Mouse (Mus musculus) embryonic facial prominence, embryonic 10.5 days (tissue): ENCODE data around the gene 4933411K16Rik. TPM values are rescaled to one million over a fixed set of nuclear protein-coding genes. Genes with fewer than 3 reads are reported as not detected.

Experiments
- DNase-seq: peaks from one replicate; pipeline ENCODE4 v3.0.0-alpha.2; 2017; ENCODE audit warnings: low spot score
- H3K27ac ChIP-seq: fragments of 300-500 bp; sonication (generic); replicated peaks from 2 replicates; pipeline ENCODE4 v1.5.1; 2016; ENCODE audit warnings: mild to moderate bottlenecking
- H3K27me3 ChIP-seq: fragments of 300-500 bp; sonication (generic); replicated peaks from 2 replicates; pipeline ENCODE4 v1.6.1; 2016; ENCODE audit warnings: low read depth, mild to moderate bottlenecking; ENCODE audit not compliant: poor library complexity, severe bottlenecking
- H3K36me3 ChIP-seq: fragments of 300-500 bp; sonication (generic); replicated peaks from 2 replicates; pipeline ENCODE4 v1.6.1; 2016; ENCODE audit warnings: mild to moderate bottlenecking, moderate library complexity
- H3K4me1 ChIP-seq: fragments of 300-500 bp; sonication (generic); 2 replicates; pipeline ENCODE4 v1.6.1; 2016
- H3K4me3 ChIP-seq: fragments of 300-500 bp; sonication (generic); 2 replicates; pipeline ENCODE4 v1.5.1; 2016; ENCODE audit warnings: mild to moderate bottlenecking, moderate library complexity
- H3K9me3 ChIP-seq: fragments of 300-500 bp; sonication (generic); 2 replicates; pipeline ENCODE4 v1.6.1; 2016; ENCODE audit warnings: mild to moderate bottlenecking
- whole genome bisulfite sequencing: fragments of 180-500 bp; shearing (Covaris S2); methylation state at CpG from one replicate; pipeline ENCODE4 v1.1.7; 2016; 5-methylcytosine and 5-hydroxymethylcytosine counted together
- polyA plus RNA-seq: library from polyadenylated mRNA; unstranded; fragments of >200 nt; fragmentation: Nextera tagmentation; extraction: Ambion mirVana; gene quantifications from 2 replicates; pipeline ENCODE4 v1.2.1, GENCODE M21; 2016

4933411K16Rik gene
- polyA plus RNA-seq, 1 experiment from 2014 or later = 0.17 TPM

- Histone ChIP-seq H3K36me3 (peaks cover 12% of the 10 kb centered on the region), H3K4me1 (peaks cover 23% of the 10 kb centered on the region), H3K9me3 (no peaks in the 10 kb centered on the region), H3K27ac (no peak overlapping the region), H3K4me3 (no peak overlapping the region), H3K27me3 (peaks cover 18% of the 10 kb centered on the region)
- DNase-seq = no peak
- 89% methylated on average over 12 of the region's 12 CpGs for WGBS
These were observed 13.7 kb upstream of the 4933411K16Rik start for GRCm38 (mm10) chr19:42038310-42038709.

- 96% methylated on average over 6 of the region's 6 CpGs for WGBS
- no peaks in the 10 kb centered on the region for H3K36me3 ChIP-seq
These were observed 8.1 kb upstream of the 4933411K16Rik start for GRCm38 (mm10) chr19:42043988-42044387.

GRCm38 (mm10) chr19:42045269-42046102 lies 6.6 kb upstream of the 4933411K16Rik start, which contains the start of gene Hoga1:
Hoga1 (plus strand) TSS chr19:42045610.
- peaks cover 10% of the 10 kb centered on the region; the same call in 1 of the 2 replicates for H3K27me3 ChIP-seq
- H3K36me3 ChIP-seq = no peaks in the 10 kb centered on the region
- 23% methylated on average over 23 of the region's 23 CpGs for WGBS
- H3K27ac ChIP-seq = peak within 1 kb of the TSS; percentile 63; the same call in 1 of the 2 replicates
- peak; percentile 87 for DNase-seq
- H3K4me1 ChIP-seq = peaks cover 11% of the 10 kb centered on the region
- no peaks in the 10 kb centered on the region for H3K9me3 ChIP-seq
- H3K4me3 ChIP-seq = peak within 1 kb of the TSS; percentile 55

More at GRCm38 (mm10) chr19:42043988-42044387, 8.1 kb upstream of the 4933411K16Rik start:
- H3K27me3 ChIP-seq = peaks cover 18% of the 10 kb centered on the region
- H3K27ac ChIP-seq = no peak overlapping the region
- H3K9me3 ChIP-seq = no peaks in the 10 kb centered on the region
- no peak for DNase-seq
- peaks cover 11% of the 10 kb centered on the region for H3K4me1 ChIP-seq
- no peak overlapping the region for H3K4me3 ChIP-seq

- 91% methylated on average over 1 of the region's 1 CpGs for WGBS
- Histone ChIP-seq H3K27me3 (no peaks in the 10 kb centered on the region), H3K36me3 (no peaks in the 10 kb centered on the region), H3K27ac (no peak overlapping the region), H3K9me3 (no peaks in the 10 kb centered on the region), H3K4me1 (peaks cover 16% of the 10 kb centered on the region), H3K4me3 (no peak overlapping the region)
- DNase-seq = no peak
These were observed 1.8 kb upstream of the 4933411K16Rik start for GRCm38 (mm10) chr19:42050251-42050650.

- no peak for DNase-seq
- Histone ChIP-seq H3K27me3 (no peaks in the 10 kb centered on the region), H3K36me3 (no peaks in the 10 kb centered on the region), H3K4me3 (no peak overlapping the region), H3K27ac (no peak overlapping the region), H3K9me3 (no peaks in the 10 kb centered on the region), H3K4me1 (peaks cover 6% of the 10 kb centered on the region; the same call in 1 of the 2 replicates)
- 84% methylated on average over 3 of the region's 3 CpGs for WGBS
These were observed 697 bp upstream of the 4933411K16Rik start for GRCm38 (mm10) chr19:42051351-42051750.

GRCm38 (mm10) chr19:42054255-42054654 lies 2.2 kb downstream of the 4933411K16Rik start:
- no peak overlapping the region for H3K4me3 ChIP-seq
- H3K9me3 ChIP-seq = no peaks in the 10 kb centered on the region
- H3K4me1 ChIP-seq = peaks cover 6% of the 10 kb centered on the region; the same call in 1 of the 2 replicates
- WGBS = 88% methylated on average over 6 of the region's 6 CpGs
- DNase-seq = no peak
- H3K27ac ChIP-seq = no peak overlapping the region
- no peaks in the 10 kb centered on the region for H3K36me3 ChIP-seq
- H3K27me3 ChIP-seq = no peaks in the 10 kb centered on the region

- Histone ChIP-seq H3K4me3 (no peak overlapping the region), H3K27ac (no peak overlapping the region), H3K36me3 (no peaks in the 10 kb centered on the region), H3K27me3 (no peaks in the 10 kb centered on the region), H3K4me1 (peaks cover 6% of the 10 kb centered on the region; the same call in 1 of the 2 replicates), H3K9me3 (no peaks in the 10 kb centered on the region)
- no peak for DNase-seq
- WGBS = 90% methylated on average over 2 of the region's 2 CpGs
These were observed 3.8 kb downstream of the 4933411K16Rik start for GRCm38 (mm10) chr19:42055881-42056280.

GRCm38 (mm10) chr19:42056719-42057409 lies 4.8 kb downstream of the 4933411K16Rik start:
- Histone ChIP-seq H3K27me3 (no peaks in the 10 kb centered on the region), H3K4me1 (peaks cover 6% of the 10 kb centered on the region; the same call in 1 of the 2 replicates), H3K36me3 (no peaks in the 10 kb centered on the region), H3K27ac (no peak overlapping the region), H3K4me3 (no peak overlapping the region), H3K9me3 (no peaks in the 10 kb centered on the region)
- no peak for DNase-seq
- WGBS = 90% methylated on average over 6 of the region's 6 CpGs

- H3K9me3 ChIP-seq = no peaks in the 10 kb centered on the region
- no peaks in the 10 kb centered on the region for H3K27me3 ChIP-seq
- H3K4me3 ChIP-seq = no peak overlapping the region
- WGBS = 77% methylated on average over 7 of the region's 7 CpGs
- no peaks in the 10 kb centered on the region for H3K4me1 ChIP-seq
- DNase-seq = no peak
- no peaks in the 10 kb centered on the region for H3K36me3 ChIP-seq
- no peak overlapping the region for H3K27ac ChIP-seq
These were observed 6.4 kb downstream of the 4933411K16Rik start for GRCm38 (mm10) chr19:42058426-42058825.

- H3K27ac ChIP-seq = no peak overlapping the region
- H3K27me3 ChIP-seq = no peaks in the 10 kb centered on the region
- H3K4me3 ChIP-seq = no peak overlapping the region
- 95% methylated on average over 7 of the region's 7 CpGs for WGBS
- H3K36me3 ChIP-seq = no peaks in the 10 kb centered on the region
- no peaks in the 10 kb centered on the region for H3K9me3 ChIP-seq
- no peak for DNase-seq
- no peaks in the 10 kb centered on the region for H3K4me1 ChIP-seq
These were observed 9.4 kb downstream of the 4933411K16Rik start for GRCm38 (mm10) chr19:42061443-42061842.

- Histone ChIP-seq H3K27me3 (no peaks in the 10 kb centered on the region), H3K4me1 (no peaks in the 10 kb centered on the region), H3K4me3 (no peak overlapping the region), H3K9me3 (no peaks in the 10 kb centered on the region), H3K27ac (no peak overlapping the region), H3K36me3 (no peaks in the 10 kb centered on the region; the same call in 1 of the 2 replicates)
- 78% methylated on average over 11 of the region's 11 CpGs for WGBS
- DNase-seq = no peak
These were observed 16.6 kb downstream of the 4933411K16Rik start for GRCm38 (mm10) chr19:42068441-42069240.

- Histone ChIP-seq H3K36me3 (peaks cover 3% of the 10 kb centered on the region; the same call in 1 of the 2 replicates), H3K4me1 (no peaks in the 10 kb centered on the region)
- WGBS = 67% methylated on average over 6 of the region's 6 CpGs
These were observed 17.1 kb downstream of the 4933411K16Rik start for GRCm38 (mm10) chr19:42069241-42069525.

More at GRCm38 (mm10) chr19:42069241-42069525, 17.1 kb downstream of the 4933411K16Rik start:
- Histone ChIP-seq H3K4me3 (no peak overlapping the region), H3K27me3 (no peaks in the 10 kb centered on the region), H3K27ac (no peak overlapping the region), H3K9me3 (no peaks in the 10 kb centered on the region)
- no peak for DNase-seq
